11 mouse cellular contexts compared by ENCODE assay signal in genomic region chr5:143061511-143061910, GRCm38 (mm10). TPM values are rescaled to one million over a fixed set of nuclear protein-coding genes. Genes with fewer than 3 reads are reported as not detected.
DNase-seq lines count a peak whose midpoint lies in the region; ATAC-seq lines count a peak whose summit lies in the region.
"Had no signal": no experiment of that assay in that cellular context is flagged by ENCODE, and none has a peak within 500 bp of the region (broad histone marks: within the 10 kb centered on the region; RNA-seq: fewer than 3 reads in every experiment).

No protein-coding gene starts in this region.

- WGBS in heart, embryonic 16.5 days: 41% methylated on average over 3 of the region's 3 CpGs
- WGBS in midbrain, embryonic 10.5 days: 49% methylated on average over 3 of the region's 3 CpGs
- 76% methylated on average over 3 of the region's 3 CpGs for WGBS in limb, embryonic 10.5 days

- ATAC-seq in heart, embryonic 16.5 days (replicated peaks; ENCODE audit: extremely low read depth, insufficient read depth, low FRiP score): no peak; the same call in 1 of the 2 replicates
- ATAC-seq: inflammation-experienced regulatory T-cells, adult 6 months had no signal

- DNase-seq in heart, adult 11 months: peak; percentile 73
- no peak for DNase-seq in heart, postnatal 36 days
- DNase-seq in adrenal gland, postnatal 25 days: peak; percentile 26
- no peak for DNase-seq in midbrain, embryonic 10.5 days (ENCODE audit: low spot score)
- no peak for DNase-seq in limb, embryonic 10.5 days (ENCODE audit: low spot score)
- no peak for DNase-seq in kidney, adult 8-10 months
- DNase-seq in adipocyte (ENCODE audit: low spot score): no peak
- DNase-seq: thymus, adult 18-20 months had no signal

- no peak overlapping the region for H3K9ac ChIP-seq in heart, embryonic 16.5 days (ENCODE audit: low read length)

- no peak overlapping the region for H3K4me3 ChIP-seq in heart, embryonic 16.5 days (ENCODE audit: low read length)
- peak overlapping the region; percentile 7; the same call in 1 of the 2 replicates for H3K4me3 ChIP-seq in midbrain, embryonic 10.5 days
- H3K4me3 ChIP-seq in limb, embryonic 10.5 days: no peak overlapping the region

- peaks cover 43% of the 10 kb centered on the region for H3K4me1 ChIP-seq in heart, embryonic 16.5 days (ENCODE audit: control insufficient read depth, insufficient read depth, low read length)
- H3K4me1 ChIP-seq in midbrain, embryonic 10.5 days: peaks cover 54% of the 10 kb centered on the region
- H3K4me1 ChIP-seq in limb, embryonic 10.5 days: no peaks in the 10 kb centered on the region

- H3K9me3 ChIP-seq in heart, embryonic 16.5 days (replicated peaks; ENCODE audit: control insufficient read depth, low read length): no peaks in the 10 kb centered on the region
- no peaks in the 10 kb centered on the region for H3K9me3 ChIP-seq in midbrain, embryonic 10.5 days (replicated peaks)
- H3K9me3 ChIP-seq in limb, embryonic 10.5 days (replicated peaks): no peaks in the 10 kb centered on the region

- intact Hi-C loops in heart, postnatal 36 days (cut with DNase I): no loop called here

- no peak overlapping the region for H3K4me2 ChIP-seq in heart, embryonic 16.5 days (ENCODE audit: low read depth, low read length)

- peaks cover 14% of the 10 kb centered on the region; the same call in 1 of the 2 replicates for H3K36me3 ChIP-seq in heart, embryonic 16.5 days (ENCODE audit: control insufficient read depth, insufficient read depth)
- H3K36me3 ChIP-seq in midbrain, embryonic 10.5 days: peaks cover 70% of the 10 kb centered on the region
- H3K36me3 ChIP-seq in limb, embryonic 10.5 days: peaks cover 90% of the 10 kb centered on the region

- peak overlapping the region; percentile 64 for H3K27ac ChIP-seq in heart, embryonic 16.5 days (ENCODE audit: low read length)
- H3K27ac ChIP-seq in midbrain, embryonic 10.5 days (replicated peaks): peak overlapping the region; percentile 65
- H3K27ac ChIP-seq in limb, embryonic 10.5 days: no peak overlapping the region

- no peaks in the 10 kb centered on the region for H3K27me3 ChIP-seq in heart, embryonic 16.5 days (ENCODE audit: control insufficient read depth, insufficient read depth, low read length)
- peaks cover 63% of the 10 kb centered on the region for H3K27me3 ChIP-seq in midbrain, embryonic 10.5 days (ENCODE audit: low read depth, poor library complexity, severe bottlenecking)
- H3K27me3 ChIP-seq in limb, embryonic 10.5 days (ENCODE audit: low read depth, poor library complexity, severe bottlenecking): no peaks in the 10 kb centered on the region
- H3K27me3 ChIP-seq: CH12.LX had no signal

RNA-seq across cellular contexts. Expression of gene Rnf216, which starts 51.3 kb away (rescaled TPM):
- 10 to 100 TPM; 27.1 to 28.0 TPM for total RNA-seq in heart, postnatal 36 days (2021)
- 58.8 and 65.2 TPM in 2 replicates for total RNA-seq in adrenal gland, postnatal 25 days (2021)
- polyA plus RNA-seq in heart, embryonic 16.5 days (2015; fragmentation: Nextera tagmentation; extraction: Ambion mirVana): 22.7 and 24.7 TPM in 2 replicates
- 39.8 and 46.5 TPM in 2 replicates for polyA plus RNA-seq in midbrain, embryonic 10.5 days (2016; fragmentation: Nextera tagmentation; extraction: Ambion mirVana)
- 48.1 and 51.5 TPM in 2 replicates for polyA plus RNA-seq in limb, embryonic 10.5 days (2016; fragmentation: Nextera tagmentation; extraction: Ambion mirVana)

Comparison
In these comparisons a context has a peak if more than half of its experiments do, and no peak if none do; other contexts are left out.
1. DNase-seq: peak in heart, adult 11 months (single experiment) and adrenal gland, postnatal 25 days (single experiment); none in heart, postnatal 36 days (0 of 2), midbrain, embryonic 10.5 days (single experiment), limb, embryonic 10.5 days (single experiment), kidney, adult 8-10 months (0 of 2) and adipocyte (single experiment).